Mouse (Mus musculus): ENCODE measurements at regions not wholly inside any gene's neighbourhood (a gene's known extent, or its start where the extent isn't known, plus 50 kb on each side); places are given as distances from the start of the nearest gene placed in this dataset.

DNA sequence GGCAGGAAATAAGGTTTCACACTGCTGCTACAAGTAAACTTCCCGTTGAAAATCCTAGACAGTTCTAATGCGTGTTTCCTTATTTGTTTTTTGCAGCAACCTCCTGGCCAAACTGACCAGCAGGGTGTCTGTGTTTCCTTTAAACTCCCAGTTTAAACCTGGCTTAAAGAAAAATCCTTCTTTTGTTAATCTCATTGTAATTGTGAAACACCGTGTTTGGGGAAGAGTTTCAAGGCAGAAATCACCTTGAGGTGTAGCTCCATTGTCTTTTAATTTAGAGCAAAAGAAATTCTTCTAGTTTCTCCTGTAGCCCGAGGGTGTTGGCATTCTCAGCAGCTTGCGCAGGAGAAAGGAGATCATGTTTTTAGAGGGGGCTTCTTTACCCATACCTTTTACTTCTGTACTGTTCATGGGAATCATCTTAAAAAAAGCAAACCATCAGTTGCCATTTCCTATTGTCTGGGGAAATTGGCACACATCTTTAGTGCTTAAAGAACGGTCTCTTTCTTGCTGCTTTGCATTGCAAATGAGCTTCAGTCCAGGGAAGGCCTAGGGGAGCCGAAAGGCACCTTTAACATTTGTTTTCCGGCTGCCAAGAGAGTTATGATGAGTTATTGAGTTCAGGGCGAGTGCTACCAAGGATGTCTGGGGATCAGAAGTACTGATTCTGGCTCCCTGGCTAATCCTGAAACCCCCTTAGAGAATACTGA, 342.6 kb downstream of the Slc4a3 start:
- DNase-seq (ENCODE audit: low spot score in 2 of 2) = no peak

DNA sequence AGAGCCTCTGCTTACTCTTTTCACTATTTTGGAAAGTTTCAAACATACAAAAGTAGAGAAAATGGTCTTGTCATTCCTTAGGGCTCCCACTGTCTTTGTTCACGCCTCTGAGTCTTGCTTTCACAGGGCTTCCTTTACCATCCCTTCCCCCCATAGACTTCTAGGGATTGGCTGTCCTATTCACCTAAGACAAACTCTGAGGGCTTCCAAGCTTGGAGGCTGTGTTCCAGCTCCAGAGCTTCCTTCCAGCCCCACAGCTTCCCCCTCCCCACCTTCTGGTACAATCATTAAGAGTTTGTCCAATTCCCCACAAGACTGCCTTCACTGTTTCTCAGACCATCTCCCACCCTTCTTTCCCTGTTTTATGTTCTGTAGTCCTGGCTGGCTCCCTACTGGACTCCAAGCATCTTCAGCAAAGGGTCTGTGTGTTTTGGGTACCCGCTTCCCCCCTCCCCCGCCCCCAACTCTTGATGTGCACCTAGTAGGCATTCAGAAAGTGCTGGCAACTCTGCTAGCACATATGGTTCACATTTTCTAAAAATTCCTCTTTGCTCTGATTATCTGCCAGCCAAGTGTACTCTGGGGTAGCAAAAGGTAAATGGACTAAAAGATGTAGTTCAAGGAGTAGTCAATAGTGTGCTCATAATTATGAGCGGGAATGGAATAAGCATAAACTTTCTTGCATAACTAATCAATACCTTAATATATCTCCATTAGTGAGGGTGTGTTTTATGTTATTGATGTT, 344.0 kb downstream of the Slc4a3 start:
- DNase-seq (ENCODE audit: low spot score in 2 of 2) = no peak

DNA sequence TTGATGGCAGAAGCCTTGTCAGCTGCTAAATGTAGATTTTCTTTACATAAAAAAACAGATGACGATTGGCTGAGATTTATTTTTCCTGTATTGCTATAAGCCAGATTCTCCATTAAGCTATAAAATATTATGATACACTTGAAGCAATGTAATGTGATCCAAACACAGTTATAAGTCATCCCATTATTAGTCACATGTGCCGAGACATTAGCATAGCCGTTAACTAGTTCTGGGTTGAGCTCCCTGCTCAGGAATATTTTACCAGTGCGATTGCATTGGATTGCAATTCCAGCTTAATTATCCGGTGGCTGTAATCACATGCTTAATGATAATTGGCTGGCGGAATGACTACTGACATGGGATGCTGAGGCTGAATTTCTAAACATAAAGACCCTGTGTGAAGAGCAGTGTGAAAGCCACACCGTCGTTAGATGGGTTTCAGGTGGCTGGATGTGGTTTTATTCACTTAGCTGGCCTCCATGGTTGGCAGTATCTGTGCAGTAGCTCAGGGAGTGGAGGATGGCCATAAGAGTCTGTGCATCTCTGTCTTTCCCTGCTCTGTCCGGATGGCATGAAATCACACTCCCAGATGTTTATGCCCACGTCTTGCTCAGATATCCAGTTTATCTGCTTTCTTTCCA, 344.7 kb downstream of the Slc4a3 start:
- DNase-seq (ENCODE audit: low spot score in 2 of 2) = no peak

DNA sequence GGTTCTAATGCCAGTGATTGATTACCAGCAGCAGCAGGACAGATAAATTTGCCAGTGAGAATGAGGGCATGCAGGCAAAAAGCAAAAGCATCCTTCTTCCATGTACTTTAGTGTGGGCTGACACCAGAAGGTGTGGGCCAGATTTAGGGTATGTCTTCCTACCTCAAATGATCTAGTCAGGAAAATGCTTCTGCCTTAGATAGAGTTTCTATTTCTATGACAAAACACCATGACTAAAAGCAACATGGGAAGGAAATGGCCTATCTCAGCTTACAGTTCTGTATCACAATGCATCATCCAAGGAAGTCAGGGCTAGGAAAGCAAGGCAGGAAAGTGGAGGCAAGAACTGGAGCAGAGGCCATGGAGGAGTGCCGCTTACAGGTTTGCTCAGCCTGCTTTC, 349.5 kb downstream of the Slc4a3 start:
- DNase-seq (ENCODE audit: low spot score in 2 of 2) = no peak

DNA sequence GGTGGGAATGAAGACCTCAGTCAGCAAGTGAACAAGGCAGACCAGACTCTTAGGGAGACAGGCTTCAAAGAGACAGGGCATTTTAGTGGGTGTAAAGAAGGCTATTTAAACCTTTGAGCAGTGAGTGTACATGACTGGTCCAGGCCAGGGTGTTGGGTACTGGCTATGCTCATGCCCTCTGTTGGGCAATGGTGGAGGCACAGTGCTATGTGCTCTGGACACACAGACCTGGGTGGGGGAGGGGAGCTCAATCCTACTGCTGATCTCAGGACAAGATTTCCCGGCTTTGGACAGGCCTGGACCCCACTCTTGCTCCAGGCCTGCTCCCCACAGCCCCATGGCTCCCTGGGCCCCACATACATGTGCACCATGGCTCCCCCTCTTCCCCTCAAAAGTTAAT, 355.1 kb downstream of the Slc4a3 start:
- DNase-seq (ENCODE audit: low spot score in 2 of 2) = no peak

DNA sequence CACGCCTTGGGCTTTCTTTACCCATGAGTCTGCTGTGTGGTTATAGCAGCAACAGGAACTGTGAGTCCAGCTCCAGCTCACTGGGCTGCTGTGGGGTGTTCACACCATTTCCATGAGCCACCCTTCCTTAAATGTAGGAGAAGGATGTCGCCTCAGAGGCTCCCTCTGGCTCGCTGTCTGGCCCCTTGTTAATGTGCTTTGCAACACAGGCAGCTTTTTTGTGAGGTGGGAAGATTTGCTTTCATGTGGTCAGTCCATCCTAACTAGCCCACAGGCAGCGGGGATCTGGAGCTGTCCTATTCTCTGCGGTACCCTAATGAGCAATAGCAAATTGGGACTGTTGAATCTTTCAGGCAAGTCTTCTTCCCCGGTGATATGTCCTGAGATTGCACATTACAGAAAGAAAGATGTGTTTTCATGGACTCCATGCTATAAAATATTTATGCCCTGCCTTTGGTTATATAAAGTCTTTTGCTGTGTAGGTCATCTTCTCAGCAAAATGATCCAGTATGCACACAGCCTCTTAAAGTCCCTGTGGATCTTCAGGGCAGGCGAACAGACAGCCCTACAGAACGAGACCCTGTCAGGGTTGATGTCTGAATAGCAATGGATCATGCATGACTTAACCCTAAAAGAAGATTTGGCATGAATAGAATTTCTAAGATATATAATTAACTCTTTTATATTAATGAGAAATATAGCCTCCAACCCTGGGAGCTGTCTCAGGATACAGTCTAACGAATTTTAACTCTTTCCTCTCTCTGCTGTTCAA, 359.8 kb downstream of the Slc4a3 start:
- DNase-seq (ENCODE audit: low spot score in 2 of 2) = no peak

DNA sequence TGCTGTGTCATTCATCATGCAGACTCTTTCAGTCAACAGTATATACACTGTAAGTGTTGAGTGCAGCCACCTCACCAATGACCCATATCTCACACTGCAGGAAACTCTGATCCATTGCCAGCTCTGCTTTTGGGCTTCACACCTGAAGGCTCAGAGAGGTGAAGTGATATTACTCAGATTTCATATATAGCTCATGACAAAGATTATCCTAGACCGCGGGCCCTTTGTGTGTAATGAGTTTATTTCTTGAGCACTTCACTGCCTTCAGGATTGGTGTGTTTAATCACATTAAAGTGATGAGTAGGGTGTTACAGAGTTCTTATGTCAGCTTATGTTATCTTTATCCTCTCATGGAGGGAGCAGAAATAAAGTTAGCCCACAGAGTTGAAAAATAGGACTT, 369.2 kb downstream of the Slc4a3 start:
- DNase-seq (ENCODE audit: low spot score in 2 of 2) = no peak

DNA sequence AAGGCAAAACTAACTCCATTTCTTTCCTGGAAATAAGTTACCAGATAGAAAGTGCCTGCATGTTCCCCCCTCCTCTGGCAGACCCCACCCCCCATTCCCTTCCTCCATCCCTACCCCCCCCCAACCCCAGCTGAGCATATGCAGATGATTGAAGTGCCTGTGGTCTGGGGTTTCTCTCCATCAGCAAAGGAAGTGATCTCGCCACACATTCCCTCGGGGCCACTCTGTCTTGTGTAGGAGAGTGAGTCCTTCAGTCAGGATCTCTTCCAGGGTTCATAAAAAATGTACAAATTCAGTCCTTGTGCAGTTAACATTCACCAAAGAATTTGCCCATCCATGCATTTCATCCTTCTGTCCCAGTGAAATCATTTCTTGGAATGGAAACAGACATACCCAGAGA, 370.1 kb downstream of the Slc4a3 start:
- DNase-seq (ENCODE audit: low spot score in 2 of 2) = no peak

DNA sequence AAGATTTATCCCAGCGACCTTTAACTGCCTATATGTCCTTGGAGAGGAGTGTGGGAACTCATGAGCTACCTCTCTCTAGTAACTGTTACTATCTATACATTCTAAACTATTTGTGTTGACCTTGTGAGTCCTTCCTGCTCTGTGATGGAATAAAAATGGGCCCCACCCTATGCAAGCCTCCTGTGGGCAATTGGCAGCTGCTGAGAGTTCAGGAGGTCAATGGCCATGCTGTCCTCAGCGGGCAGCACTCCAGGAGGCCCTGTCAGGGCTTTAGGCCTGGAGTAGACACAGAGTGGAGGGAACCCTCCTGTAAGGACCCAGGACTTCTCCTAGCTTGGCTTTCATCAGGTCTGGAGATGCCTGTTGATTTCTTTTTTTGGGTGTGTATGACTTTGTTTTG, 373.1 kb downstream of the Slc4a3 start:
- no peak for DNase-seq (ENCODE audit: low spot score in 2 of 2)

DNA sequence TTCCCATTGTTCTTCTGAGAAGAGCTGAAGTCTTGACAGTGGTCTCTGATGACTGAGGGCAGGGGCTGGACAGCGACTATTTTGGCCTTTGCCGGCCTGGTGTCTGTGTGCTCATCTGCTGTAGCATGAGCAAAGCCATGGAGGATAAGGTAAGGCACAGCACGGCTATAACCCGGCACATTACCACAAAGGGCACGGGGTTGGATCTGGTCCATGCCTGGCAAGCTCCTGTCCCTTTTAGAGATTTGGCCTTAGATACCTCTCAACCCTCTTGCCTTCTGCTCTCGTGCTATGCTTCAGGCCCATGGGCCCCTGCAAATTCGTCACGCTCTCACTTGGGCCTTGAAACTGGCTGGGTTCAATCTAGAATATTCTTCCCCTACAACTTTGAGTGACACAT, 379.0 kb downstream of the Slc4a3 start:
- no peak for DNase-seq (ENCODE audit: low spot score in 2 of 2)

DNA sequence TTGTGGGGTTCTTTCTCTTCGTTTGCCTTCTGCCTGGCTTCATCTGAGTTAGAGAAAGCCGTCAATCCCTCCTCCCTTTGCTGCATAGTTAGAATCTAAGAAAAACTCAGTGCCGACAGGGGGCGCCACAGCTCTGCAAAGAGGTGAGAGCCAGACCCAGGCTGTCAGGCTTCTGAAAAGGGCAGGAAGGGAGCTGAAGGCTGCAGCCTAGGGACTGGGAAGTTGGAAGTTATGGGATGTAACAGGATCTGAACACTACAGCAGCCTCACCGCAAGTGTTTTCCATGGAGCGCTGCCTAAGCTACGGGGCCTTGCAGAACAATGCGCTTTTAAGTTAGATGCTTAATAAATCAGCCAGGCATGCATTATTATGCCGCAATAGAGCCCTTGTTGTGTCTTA, 379.7 kb downstream of the Slc4a3 start:
- peak; percentile 95 to 99 for DNase-seq (ENCODE audit: low spot score in 2 of 2)

DNA sequence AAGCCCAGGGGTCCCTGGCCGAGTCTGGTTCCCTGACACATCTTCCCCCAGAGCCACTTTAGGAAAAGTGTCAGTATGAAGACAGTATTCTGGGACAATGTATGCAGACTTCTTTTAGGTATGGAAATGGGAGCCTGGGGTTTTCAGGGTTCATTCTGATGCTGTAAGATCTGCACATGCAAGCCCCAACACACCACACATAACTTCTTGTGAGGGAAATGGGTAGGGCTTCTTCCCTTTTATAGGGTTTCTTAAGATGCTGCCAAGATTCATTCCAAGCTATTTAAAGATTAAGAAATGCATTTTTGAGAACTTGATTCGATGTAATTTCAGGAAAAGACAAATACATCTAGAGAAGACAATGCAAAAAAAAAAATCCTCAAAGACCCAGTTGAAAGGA, 385.8 kb downstream of the Slc4a3 start:
- DNase-seq (ENCODE audit: low spot score in 2 of 2) = no peak

DNA sequence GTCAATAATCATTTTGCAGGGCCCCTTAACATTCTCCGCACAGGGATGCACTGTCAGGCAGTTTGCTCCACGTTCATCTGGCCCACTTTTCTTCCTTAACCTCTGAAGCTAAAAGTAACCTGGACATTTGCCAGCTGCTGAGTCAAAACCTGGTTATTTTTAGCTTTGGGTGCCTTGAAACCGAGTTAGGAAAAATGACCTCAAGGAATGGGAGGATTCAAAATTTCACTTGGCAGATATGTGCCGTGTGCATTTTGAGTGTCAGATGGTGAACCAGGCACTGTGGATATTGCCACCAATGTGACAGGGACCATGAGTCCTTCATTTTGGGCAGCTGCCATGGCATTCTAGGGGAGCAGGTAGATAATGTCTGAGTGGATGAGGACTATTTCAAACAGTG, 387.8 kb downstream of the Slc4a3 start:
- DNase-seq (ENCODE audit: low spot score in 2 of 2) = no peak

DNA sequence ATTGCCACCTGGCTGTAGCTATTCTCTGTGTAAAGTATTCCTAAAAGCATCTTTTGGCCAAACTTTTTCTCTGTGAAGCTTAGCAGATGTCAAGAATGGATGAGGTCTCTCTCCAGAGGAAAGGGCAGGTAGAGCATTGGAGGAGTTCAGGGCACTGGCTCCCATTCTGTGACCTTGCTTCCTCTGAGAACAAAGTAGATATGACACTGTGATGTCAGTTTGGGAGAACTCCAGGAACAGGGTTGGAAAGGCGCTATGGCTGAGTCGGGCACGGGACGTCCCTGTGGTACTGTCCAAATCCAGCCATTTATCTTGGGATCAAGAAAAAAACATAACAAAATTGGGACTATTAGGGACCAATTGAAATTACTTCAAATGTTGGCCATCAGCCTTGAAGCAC, 388.7 kb downstream of the Slc4a3 start:
- DNase-seq (ENCODE audit: low spot score in 2 of 2) = no peak

DNA sequence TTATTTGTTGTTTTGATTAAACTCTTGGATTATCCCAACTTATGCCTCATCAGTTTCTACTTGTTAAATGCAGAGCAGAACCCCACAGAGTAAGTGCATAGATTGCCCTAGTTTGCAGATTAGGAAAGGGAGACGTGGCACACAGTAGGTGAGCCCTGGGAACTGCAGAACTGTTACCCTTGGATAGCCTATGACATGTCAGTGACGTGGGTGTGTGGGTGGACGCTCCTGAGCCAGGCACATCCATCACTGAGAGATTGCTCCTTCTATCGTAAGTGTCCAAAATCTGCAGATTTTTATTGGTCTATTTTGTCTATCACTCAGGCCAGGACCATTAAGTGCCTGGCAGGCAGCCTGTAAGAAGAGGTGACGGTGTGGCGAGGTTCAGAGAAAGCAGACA, 389.8 kb downstream of the Slc4a3 start:
- peak in 1 of 2 experiments; percentile 29 for DNase-seq (ENCODE audit: low spot score in 2 of 2)

DNA sequence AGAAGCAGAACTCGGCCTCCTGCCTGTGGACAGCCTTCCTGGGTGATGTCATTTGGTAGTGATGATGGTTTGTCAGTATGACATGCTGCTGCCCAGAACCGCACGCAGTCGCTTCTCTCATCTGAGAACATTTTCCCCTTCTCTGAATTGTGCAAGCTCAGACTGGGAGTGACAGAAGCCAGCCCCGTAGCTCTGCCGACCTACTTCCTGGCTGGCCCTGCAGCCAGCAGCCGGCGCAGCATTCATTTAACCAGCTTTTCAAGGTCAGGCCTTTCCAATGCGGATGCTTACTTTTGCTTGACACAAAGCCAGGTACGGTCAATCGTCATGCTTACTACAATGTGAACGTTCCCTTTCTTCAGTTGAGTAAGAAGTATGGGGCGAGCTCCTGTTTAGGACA, 390.5 kb downstream of the Slc4a3 start:
- DNase-seq (ENCODE audit: low spot score in 2 of 2) = peak; percentile 15 to 23

DNA sequence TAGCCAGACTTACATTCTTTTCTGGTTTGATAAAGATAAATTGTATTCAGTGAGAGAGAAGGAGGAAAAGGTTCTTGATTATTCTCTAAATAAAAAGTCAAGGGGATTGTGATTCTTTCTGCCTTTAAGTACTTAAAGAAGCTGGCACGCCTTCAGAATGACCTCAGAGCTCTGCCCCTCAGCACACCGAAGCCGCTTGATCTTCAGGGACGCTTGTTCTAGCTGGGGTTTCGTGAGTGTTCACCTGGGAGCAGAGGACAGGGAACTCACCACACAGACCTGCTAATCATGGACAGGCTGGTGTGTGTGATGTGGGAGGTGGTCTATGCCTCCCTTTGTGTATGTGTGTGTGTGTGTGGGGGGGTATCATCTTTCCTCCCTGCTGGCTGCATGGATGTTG, 391.3 kb downstream of the Slc4a3 start:
- no peak for DNase-seq (ENCODE audit: low spot score in 2 of 2)

DNA sequence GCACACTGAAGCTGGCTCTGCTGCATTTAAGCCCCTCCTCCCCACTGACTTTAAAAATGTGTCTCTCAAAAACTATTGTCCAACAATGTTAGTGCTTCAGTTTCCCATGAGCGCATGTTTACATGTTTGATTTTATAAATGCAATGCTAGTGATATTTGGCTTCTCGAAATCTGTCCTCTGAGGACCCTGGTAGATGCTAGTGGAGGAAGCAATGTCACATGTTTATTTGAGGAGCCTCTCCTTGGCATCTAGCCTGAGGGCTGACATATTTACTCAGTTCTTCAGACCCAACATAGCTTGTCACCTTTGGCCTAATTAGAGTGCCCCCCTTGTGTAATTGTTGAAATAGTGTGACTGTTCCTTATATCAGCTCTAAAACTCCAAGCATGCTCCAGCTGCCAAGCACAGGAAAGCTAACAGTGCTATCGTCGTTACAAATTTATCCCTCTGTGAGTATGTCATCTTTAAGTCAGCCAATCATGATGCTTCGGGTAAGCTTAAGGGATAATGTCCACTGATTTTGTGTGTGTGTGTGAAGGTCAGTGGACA, 400.3 kb downstream of the Slc4a3 start:
- DNase-seq (ENCODE audit: low spot score in 2 of 2) = no peak

DNA sequence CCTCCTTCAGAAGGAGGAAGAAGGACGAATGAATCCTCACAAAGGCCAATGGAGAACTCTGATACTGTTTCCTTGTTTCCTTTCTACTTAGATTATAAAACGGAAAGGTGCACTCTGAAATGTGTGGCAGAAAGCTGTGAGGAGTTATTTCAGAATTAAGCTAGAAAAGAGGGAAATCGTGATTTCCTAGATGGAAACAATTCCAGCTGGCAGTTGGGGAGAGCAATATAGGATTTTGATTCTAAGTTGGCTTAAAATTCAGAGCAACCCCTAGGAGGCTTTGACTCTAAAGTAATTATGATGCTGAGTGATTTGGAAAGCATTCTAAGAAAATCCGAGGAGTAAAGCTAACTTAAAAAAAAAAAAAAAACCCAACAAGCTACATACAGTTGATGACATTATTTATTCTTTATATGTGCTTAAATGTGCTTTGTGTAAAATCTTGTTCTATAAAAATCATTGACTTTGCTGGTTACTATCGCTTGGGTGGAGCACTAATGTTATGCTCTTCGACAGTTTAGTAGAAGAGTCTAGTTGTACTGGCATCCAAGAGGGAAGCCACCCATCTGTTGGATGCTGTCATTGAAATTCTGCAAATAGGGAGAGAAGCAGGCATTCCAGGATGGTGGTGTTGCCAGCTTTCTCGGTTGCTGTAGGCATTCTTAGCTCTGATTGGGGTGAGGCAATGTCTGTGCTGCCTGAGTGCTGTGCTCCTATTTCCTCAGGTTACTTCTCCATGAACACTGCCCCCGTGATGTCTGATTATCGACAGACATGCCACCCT, 432.3 kb downstream of the Slc4a3 start:
- DNase-seq (ENCODE audit: low spot score in 2 of 2) = peak; percentile 9 to 25

DNA sequence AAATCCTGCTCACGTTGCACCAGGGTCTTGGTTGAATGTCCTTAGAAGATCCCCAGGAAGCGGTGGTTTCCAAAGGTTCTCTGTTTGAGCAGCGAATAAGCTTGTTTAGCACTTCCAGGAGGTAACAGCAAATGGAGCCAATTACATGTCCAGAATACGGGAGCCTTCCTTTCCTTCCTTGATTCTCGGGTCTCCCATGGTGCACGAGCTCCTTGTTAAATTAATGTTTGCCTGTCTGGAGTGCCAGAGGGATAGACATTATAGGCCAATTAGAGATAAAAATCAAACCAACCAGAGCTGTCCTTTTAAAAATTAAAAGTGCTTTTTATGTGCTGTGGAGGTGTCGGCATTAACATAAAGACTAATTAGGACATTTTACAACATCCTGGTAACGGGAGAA, 437.0 kb downstream of the Slc4a3 start:
- no peak for DNase-seq (ENCODE audit: low spot score in 2 of 2)

DNA sequence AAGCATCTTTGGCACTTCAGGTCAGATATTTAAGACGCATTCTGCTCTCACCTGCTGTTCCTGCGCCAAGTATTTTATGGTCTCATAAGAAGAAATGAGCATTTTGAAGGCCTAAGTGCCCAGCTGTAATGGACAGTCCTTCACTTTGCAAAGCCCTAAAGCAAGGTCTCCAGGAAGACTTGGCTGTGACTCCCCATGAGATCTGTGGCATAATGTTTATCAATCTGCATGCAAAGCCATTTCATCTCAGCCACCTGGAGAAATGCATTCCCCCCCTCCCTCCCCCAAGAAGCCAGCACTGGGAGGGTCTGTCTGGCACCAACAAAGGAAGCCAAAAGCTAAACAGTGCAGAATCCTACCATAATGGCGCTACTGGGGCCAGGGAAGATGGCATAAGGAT, 437.4 kb downstream of the Slc4a3 start:
- no peak for DNase-seq (ENCODE audit: low spot score in 2 of 2)

Measured in left cerebral cortex, adult 18-20 months (tissue).